9 mouse cellular contexts compared by ENCODE assay signal in the genomic region with DNA sequence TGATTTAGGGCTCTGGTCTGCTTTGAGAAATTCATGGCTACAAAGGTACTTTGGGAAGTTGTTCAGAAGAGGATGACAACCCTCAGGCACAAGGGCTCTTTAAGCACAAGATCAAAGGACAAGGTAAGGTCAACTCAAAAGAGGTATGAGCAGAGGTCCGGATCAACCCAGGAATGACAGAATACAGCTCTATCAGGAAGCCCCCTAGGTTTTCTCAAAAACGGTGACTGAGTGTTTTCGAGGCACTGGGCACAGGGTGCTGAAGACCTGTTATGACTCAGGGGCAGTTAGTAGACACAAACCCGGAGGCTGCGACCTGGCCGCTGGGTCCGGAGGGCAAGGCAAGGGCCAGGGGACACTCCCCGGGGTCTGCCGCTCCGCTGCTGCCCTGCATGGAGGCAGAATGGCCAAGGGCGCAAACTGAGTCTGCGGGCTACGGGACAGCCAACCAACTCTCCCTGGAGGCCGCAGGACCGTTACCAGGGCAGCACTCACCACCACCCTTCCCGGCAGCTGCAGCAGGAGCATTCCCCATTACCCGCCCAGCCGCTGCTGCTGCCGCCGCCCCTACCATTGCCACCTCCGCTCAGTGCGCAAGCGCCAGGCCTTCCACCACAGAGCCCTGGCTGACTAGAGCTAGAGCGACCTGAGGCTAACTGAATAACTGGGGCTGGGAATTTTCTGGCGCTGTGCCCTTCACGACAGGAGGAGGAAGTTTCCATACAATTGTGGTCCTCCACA. TPM values are rescaled to one million over a fixed set of nuclear protein-coding genes. Genes with fewer than 3 reads are reported as not detected.
DNase-seq lines count a peak whose midpoint lies in the region; ATAC-seq and TF ChIP-seq lines count a peak whose summit lies in the region.
"Had no signal": no experiment of that assay in that cellular context is flagged by ENCODE, and none has a peak within 500 bp of the region (broad histone marks: within the 10 kb centered on the region; RNA-seq: fewer than 3 reads in every experiment).

No protein-coding gene starts in this region.

- no peak for TF ChIP-seq EP300 in heart, postnatal 0 days (IDR thresholded peaks at IDR 0.05; ENCODE audit: low read depth)
- no peak for TF ChIP-seq EP300 in liver, embryonic 14.5 days (IDR thresholded peaks at IDR 0.05; ENCODE audit: low read depth)

- H3K27ac ChIP-seq in forebrain, embryonic 14.5 days (ENCODE audit: low read depth, low read length) = peak overlapping the region; percentile 41; the same call in 1 of the 2 replicates
- peak overlapping the region; percentile 84 for H3K27ac ChIP-seq in heart, postnatal 0 days (ENCODE audit: low read depth)
- no peak overlapping the region for H3K27ac ChIP-seq in liver, embryonic 14.5 days
- H3K27ac ChIP-seq in neural tube, embryonic 15.5 days (replicated peaks) = peak overlapping the region; percentile 73

- ATAC-seq in forebrain, embryonic 14.5 days = peak; percentile 98
- peak; percentile 95 for ATAC-seq in heart, postnatal 0 days (ENCODE audit: insufficient read depth, low read depth)
- ATAC-seq in liver, embryonic 14.5 days (ENCODE audit: insufficient read depth) = peak; percentile 84
- ATAC-seq in neural tube, embryonic 15.5 days (ENCODE audit: low FRiP score) = peak; percentile 97

- DNase-seq in ES-CJ7 (ENCODE audit: low read depth, low spot score) = peak; percentile 83
- DNase-seq in cerebellum, adult 11-12 months = peak; percentile 81
- peak; percentile 94 for DNase-seq in forebrain, embryonic 14.5 days (ENCODE audit: low spot score)
- DNase-seq in heart, postnatal 0 days (ENCODE audit: low spot score) = peak; percentile 86
- DNase-seq in kidney, postnatal 36 days = peak; percentile 92 to 96
- DNase-seq in liver, embryonic 14.5 days (ENCODE audit: low read depth in 3 of 3, low spot score in 3 of 3) = peak; percentile 44 to 55 (median 53)
- peak; percentile 7 to 22 for DNase-seq in thymus, adult 18-20 months

- no peak for TF ChIP-seq CTCF in heart, postnatal 0 days (IDR thresholded peaks at IDR 0.05; ENCODE audit: low read depth)
- TF ChIP-seq CTCF in liver, embryonic 14.5 days (IDR thresholded peaks at IDR 0.05; ENCODE audit: low read depth) = no peak

- H3K4me3 ChIP-seq in forebrain, embryonic 14.5 days (ENCODE audit: low read depth, low read length) = peak overlapping the region; percentile 46
- peak overlapping the region; percentile 63 for H3K4me3 ChIP-seq in heart, postnatal 0 days (ENCODE audit: low read depth, low read length)
- peak overlapping the region; percentile 40 to 55 for H3K4me3 ChIP-seq in liver, embryonic 14.5 days (ENCODE audit: insufficient read depth in 1 of 2, low read depth in 2 of 2, low read length in 2 of 2)
- peak overlapping the region; percentile 61 for H3K4me3 ChIP-seq in neural tube, embryonic 15.5 days (replicated peaks)

- peaks cover 13% of the 10 kb centered on the region; the same call in 1 of the 2 replicates for H3K36me3 ChIP-seq in forebrain, embryonic 14.5 days (ENCODE audit: control insufficient read depth, insufficient read depth, low read length)
- no peaks in the 10 kb centered on the region; the same call in 1 of the 2 replicates for H3K36me3 ChIP-seq in heart, postnatal 0 days (replicated peaks; ENCODE audit: control insufficient read depth, insufficient read depth, low read length)
- peaks cover 21% of the 10 kb centered on the region for H3K36me3 ChIP-seq in liver, embryonic 14.5 days (replicated peaks; ENCODE audit: control insufficient read depth, insufficient read depth, low read depth)
- H3K36me3 ChIP-seq in neural tube, embryonic 15.5 days = no peaks in the 10 kb centered on the region; the same call in none of the 2 replicates

- WGBS in forebrain, embryonic 14.5 days = 11% methylated on average over 26 of the region's 26 CpGs
- 9% methylated on average over 24 of the region's 26 CpGs for WGBS in heart, postnatal 0 days
- WGBS in liver, embryonic 14.5 days (ENCODE audit: insufficient replicate concordance) = 8% methylated on average over 26 of the region's 26 CpGs
- WGBS in neural tube, embryonic 15.5 days = 2% methylated on average over 26 of the region's 26 CpGs

- H3K9ac ChIP-seq in forebrain, embryonic 14.5 days (ENCODE audit: low read length) = peak overlapping the region; percentile 71
- peak overlapping the region; percentile 76 for H3K9ac ChIP-seq in heart, postnatal 0 days (replicated peaks; ENCODE audit: low read depth, low read length)
- H3K9ac ChIP-seq in liver, embryonic 14.5 days (replicated peaks) = peak overlapping the region; percentile 65
- peak overlapping the region; percentile 94 for H3K9ac ChIP-seq in neural tube, embryonic 15.5 days (replicated peaks)

- peaks cover 3% of the 10 kb centered on the region; the same call in 1 of the 2 replicates for H3K4me1 ChIP-seq in forebrain, embryonic 14.5 days (ENCODE audit: control insufficient read depth, insufficient read depth, low read length)
- peaks cover 22% of the 10 kb centered on the region for H3K4me1 ChIP-seq in heart, postnatal 0 days (ENCODE audit: control insufficient read depth, insufficient read depth)
- peaks cover 11 to 14% of the 10 kb centered on the region in 2 experiments for H3K4me1 ChIP-seq in liver, embryonic 14.5 days (replicated peaks; ENCODE audit: control insufficient read depth in 2 of 2, insufficient read depth in 2 of 2, low read length in 1 of 2)
- H3K4me1 ChIP-seq in neural tube, embryonic 15.5 days = peaks cover 10% of the 10 kb centered on the region

- H3K27me3 ChIP-seq in forebrain, embryonic 14.5 days (replicated peaks; ENCODE audit: control insufficient read depth, insufficient read depth, low read length) = no peaks in the 10 kb centered on the region
- H3K27me3 ChIP-seq in heart, postnatal 0 days (ENCODE audit: control insufficient read depth, insufficient read depth, low read length) = no peaks in the 10 kb centered on the region
- no peaks in the 10 kb centered on the region for H3K27me3 ChIP-seq in liver, embryonic 14.5 days (ENCODE audit: control insufficient read depth, insufficient read depth, low read length)
- no peaks in the 10 kb centered on the region for H3K27me3 ChIP-seq in neural tube, embryonic 15.5 days (replicated peaks)
- H3K27me3 ChIP-seq: CH12.LX had no signal

- H3K9me3 ChIP-seq in forebrain, embryonic 14.5 days (replicated peaks; ENCODE audit: control insufficient read depth, low read length) = no peaks in the 10 kb centered on the region
- H3K9me3 ChIP-seq in heart, postnatal 0 days (replicated peaks; ENCODE audit: control insufficient read depth, low read length) = no peaks in the 10 kb centered on the region
- no peaks in the 10 kb centered on the region for H3K9me3 ChIP-seq in liver, embryonic 14.5 days (ENCODE audit: control insufficient read depth, low read length)
- no peaks in the 10 kb centered on the region for H3K9me3 ChIP-seq in neural tube, embryonic 15.5 days (replicated peaks)

- H3K4me2 ChIP-seq in forebrain, embryonic 14.5 days (ENCODE audit: low read length) = peak overlapping the region; percentile 89
- H3K4me2 ChIP-seq in heart, postnatal 0 days (ENCODE audit: low read depth, low read length) = peak overlapping the region; percentile 88
- peak overlapping the region; percentile 68 for H3K4me2 ChIP-seq in liver, embryonic 14.5 days (ENCODE audit: low read depth)
- H3K4me2 ChIP-seq in neural tube, embryonic 15.5 days = peak overlapping the region; percentile 96

RNA-seq across cellular contexts. Expression of a gene that starts 13.2 kb away (rescaled TPM):
- 29.7 and 30.7 TPM in 2 replicates for polyA plus RNA-seq in forebrain, embryonic 14.5 days (2014; fragmentation: Nextera tagmentation; extraction: Ambion mirVana)
- 13.4 and 15.3 TPM in 2 replicates for total RNA-seq in heart, postnatal 0 days (2014; rRNA removed; ENCODE audit: low replicate concordance)
- polyA plus RNA-seq in heart, postnatal 0 days (2015; fragmentation: Nextera tagmentation; extraction: Ambion mirVana) = 13.6 and 14.1 TPM in 2 replicates
- polyA plus RNA-seq in liver, embryonic 14.5 days (2012; rRNA removed) = 20.3 and 25.6 TPM in 2 replicates
- 23.5 and 24.8 TPM in 2 replicates for polyA plus RNA-seq in liver, embryonic 14.5 days (2014; fragmentation: Nextera tagmentation; extraction: Ambion mirVana)
- 19.5 and 23.2 TPM in 2 replicates for polyA plus RNA-seq in neural tube, embryonic 15.5 days (2015; fragmentation: Nextera tagmentation; extraction: Ambion mirVana)

RNA-seq across cellular contexts. Expression of a gene that starts 13.4 kb away (rescaled TPM):
- polyA plus RNA-seq in forebrain, embryonic 14.5 days (2014; fragmentation: Nextera tagmentation; extraction: Ambion mirVana) = 72.7 and 81.1 TPM in 2 replicates
- 27.7 and 43.8 TPM in 2 replicates for total RNA-seq in heart, postnatal 0 days (2014; rRNA removed; ENCODE audit: low replicate concordance)
- polyA plus RNA-seq in heart, postnatal 0 days (2015; fragmentation: Nextera tagmentation; extraction: Ambion mirVana) = 56.2 and 59.2 TPM in 2 replicates
- polyA plus RNA-seq in liver, embryonic 14.5 days (2012; rRNA removed) = 15.1 and 25.9 TPM in 2 replicates
- polyA plus RNA-seq in liver, embryonic 14.5 days (2014; fragmentation: Nextera tagmentation; extraction: Ambion mirVana) = 54.3 and 54.9 TPM in 2 replicates
- 106 and 110 TPM in 2 replicates for polyA plus RNA-seq in neural tube, embryonic 15.5 days (2015; fragmentation: Nextera tagmentation; extraction: Ambion mirVana)

RNA-seq across cellular contexts. Expression of a gene that starts 32.9 kb away (rescaled TPM):
- polyA plus RNA-seq in forebrain, embryonic 14.5 days (2014; fragmentation: Nextera tagmentation; extraction: Ambion mirVana) = not detected in 2 replicates
- total RNA-seq in heart, postnatal 0 days (2014; rRNA removed; ENCODE audit: low replicate concordance) = not detected in 2 replicates
- polyA plus RNA-seq in heart, postnatal 0 days (2015; fragmentation: Nextera tagmentation; extraction: Ambion mirVana) = not detected in 2 replicates
- 0.17 TPM in 1 of 2 replicates, not detected in the other for polyA plus RNA-seq in liver, embryonic 14.5 days (2012; rRNA removed)
- 0.16 TPM in 1 of 2 replicates, not detected in the other for polyA plus RNA-seq in liver, embryonic 14.5 days (2014; fragmentation: Nextera tagmentation; extraction: Ambion mirVana)
- polyA plus RNA-seq in neural tube, embryonic 15.5 days (2015; fragmentation: Nextera tagmentation; extraction: Ambion mirVana) = not detected in 2 replicates
- total RNA-seq: CH12.LX had no signal

RNA-seq across cellular contexts. Expression of a gene that starts 46.8 kb away (rescaled TPM):
- polyA plus RNA-seq in forebrain, embryonic 14.5 days (2014; fragmentation: Nextera tagmentation; extraction: Ambion mirVana) = not detected in 2 replicates
- 43.4 and 62.1 TPM in 2 replicates for total RNA-seq in heart, postnatal 0 days (2014; rRNA removed; ENCODE audit: low replicate concordance)
- polyA plus RNA-seq in heart, postnatal 0 days (2015; fragmentation: Nextera tagmentation; extraction: Ambion mirVana) = 11.1 and 13.0 TPM in 2 replicates
- polyA plus RNA-seq in liver, embryonic 14.5 days (2012; rRNA removed) = 1,135 and 1,143 TPM in 2 replicates
- 1,052 and 1,153 TPM in 2 replicates for polyA plus RNA-seq in liver, embryonic 14.5 days (2014; fragmentation: Nextera tagmentation; extraction: Ambion mirVana)
- polyA plus RNA-seq in neural tube, embryonic 15.5 days (2015; fragmentation: Nextera tagmentation; extraction: Ambion mirVana) = 0.87 and 2.5 TPM in 2 replicates
- total RNA-seq: CH12.LX had no signal

Comparison
In these comparisons a context has a peak if more than half of its experiments do, and no peak if none do; other contexts are left out.
1. DNase-seq: peak in every context shown above with its lines; median percentile 94 in forebrain, embryonic 14.5 days; 94 in kidney, postnatal 36 days; 86 in heart, postnatal 0 days; 83 in ES-CJ7; 81 in cerebellum, adult 11-12 months; 53 in liver, embryonic 14.5 days; 14 in thymus, adult 18-20 months.